Mouse (Mus musculus): ENCODE measurements around the gene Nrip2.

GRCm38 (mm10) chr6:128363007-128363825, 35.9 kb upstream of the Nrip2 start:
- TF ChIP-seq CTCF (IDR thresholded peaks at IDR 0.05; ENCODE audit: control insufficient read depth, insufficient read depth, insufficient read length) (no peak), CEBPB (IDR thresholded peaks at IDR 0.05; ENCODE audit: low read depth) (no peak), MYOG (IDR thresholded peaks at IDR 0.05; ENCODE audit: control insufficient read depth, extremely low read depth, insufficient read length) (no peak), MAX (IDR thresholded peaks at IDR 0.05) (no peak), MYOD1 (IDR thresholded peaks at IDR 0.05; ENCODE audit: control insufficient read depth, insufficient read length, low read depth) (peak; percentile 55), USF1 (IDR thresholded peaks at IDR 0.05; ENCODE audit: low read depth) (no peak), FOSL1 (IDR thresholded peaks at IDR 0.05; ENCODE audit: insufficient read depth, low read length, poor library complexity, severe bottlenecking) (no peak)

Data from C2C12 (cell line).